Mouse (Mus musculus) thymus, postnatal 25 days (tissue): ENCODE measurements around the gene Myo10.

Source experiments
- DNase-seq: peaks from one replicate; pipeline ENCODE4 v3.0.0; 2022

Myo10 gene

DNA sequence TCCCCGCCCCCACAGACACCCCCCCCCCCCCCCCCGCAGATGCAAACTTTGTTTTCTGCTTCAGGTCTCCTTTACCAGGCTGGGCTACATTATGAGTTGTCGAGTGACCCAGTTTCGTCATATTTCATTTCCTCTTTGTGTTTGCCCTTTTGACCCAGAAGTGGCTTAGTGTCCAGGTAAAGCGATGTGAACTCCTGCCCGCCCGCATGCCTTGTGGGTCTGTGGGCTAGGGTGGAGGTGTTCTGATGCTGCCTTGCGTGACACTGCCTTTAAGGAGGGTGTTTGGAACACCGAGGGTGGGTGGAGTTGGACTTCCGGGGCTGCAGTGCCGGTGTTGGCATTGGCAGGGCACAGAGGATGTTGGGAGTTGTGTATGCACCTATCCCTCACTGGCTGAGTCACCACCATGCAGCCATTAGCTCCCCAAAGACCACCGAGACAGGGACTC lies 236.3 kb downstream of the Myo10 start:
- DNase-seq: peak; percentile 31

DNA sequence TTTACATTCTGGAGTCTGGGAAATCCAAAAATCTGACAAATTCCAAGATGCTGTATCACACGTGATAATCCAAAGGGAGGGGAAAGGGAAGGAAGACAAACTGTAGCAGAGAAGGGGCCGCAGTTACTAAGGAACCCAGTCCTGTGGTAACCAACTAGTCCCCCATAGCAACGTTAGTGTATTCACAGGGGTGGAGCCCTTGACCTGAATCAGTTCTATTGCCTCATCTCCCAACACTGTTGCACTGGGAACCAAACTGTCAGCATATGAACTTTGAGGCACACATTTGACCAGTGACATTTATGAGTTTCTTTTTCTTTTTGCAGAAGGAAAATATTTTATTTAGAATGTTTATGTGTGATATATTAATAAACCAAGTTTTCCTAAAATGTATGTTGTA lies 237.1 kb downstream of the Myo10 start:
- DNase-seq: no peak

DNA sequence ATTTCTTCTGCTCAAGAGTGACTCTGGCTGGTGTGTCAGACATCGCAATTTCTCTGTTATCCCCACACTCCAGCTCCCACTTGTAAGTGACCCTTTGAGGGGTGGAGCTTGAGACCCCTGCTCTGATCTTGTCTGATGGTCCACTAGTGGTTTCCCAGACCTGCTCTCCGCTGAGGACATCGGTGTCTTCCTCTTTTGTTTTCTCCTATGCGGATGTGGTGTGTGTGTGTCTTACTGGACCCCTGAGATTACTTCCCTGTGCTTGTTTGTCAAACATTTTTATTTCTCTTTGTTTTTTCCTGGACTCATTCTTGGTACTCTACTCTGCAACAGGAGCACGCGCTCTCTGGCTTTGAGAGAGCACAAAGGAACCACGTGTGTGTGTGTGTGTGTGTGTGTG lies 239.6 kb downstream of the Myo10 start:
- DNase-seq: no peak
